Mouse (Mus musculus): Measurements from ENCODE around the gene Fev. TPM values are rescaled to one million over a fixed set of nuclear protein-coding genes. Genes with fewer than 3 reads are reported as not detected.

Gene Fev
- polyA plus RNA-seq, 2 experiments, result 0.03 to 0.09 TPM

GRCm38 (mm10) chr1:74884196-74885141 is 750 bp downstream of the Fev start:
- H3K9me3 ChIP-seq (ENCODE audit: control insufficient read depth, low read length), result no peaks in the 10 kb centered on the region
- H3K36me3 ChIP-seq (replicated peaks; ENCODE audit: control insufficient read depth, insufficient read depth, low read depth), result no peaks in the 10 kb centered on the region
- under 1% methylated on average over 57 of the region's 57 CpGs for WGBS (ENCODE audit: insufficient replicate concordance)
- H3K9ac ChIP-seq (replicated peaks), result no peak overlapping the region
- H3K4me1 ChIP-seq (replicated peaks; ENCODE audit: control insufficient read depth in 2 of 2, insufficient read depth in 2 of 2, low read length in 1 of 2), result no peaks in the 10 kb centered on the region
- H3K27ac ChIP-seq, result no peak overlapping the region
- DNase-seq (ENCODE audit: low read depth in 3 of 3, low spot score in 3 of 3), result no peak
- H3K4me3 ChIP-seq (ENCODE audit: insufficient read depth in 1 of 2, low read depth in 2 of 2, low read length in 2 of 2), result no peak overlapping the region; a peak in 1 of 4 replicates
- TF ChIP-seq CTCF (IDR thresholded peaks at IDR 0.05; ENCODE audit: low read depth) (no peak), EP300 (IDR thresholded peaks at IDR 0.05; ENCODE audit: low read depth) (no peak)
- no peak for ATAC-seq (ENCODE audit: insufficient read depth)
- no peak overlapping the region for H3K4me2 ChIP-seq (ENCODE audit: low read depth)
- peaks cover 63% of the 10 kb centered on the region for H3K27me3 ChIP-seq (ENCODE audit: control insufficient read depth, insufficient read depth, low read length)

- H3K9ac ChIP-seq (replicated peaks), result no peak overlapping the region
- no peaks in the 10 kb centered on the region for H3K36me3 ChIP-seq (replicated peaks; ENCODE audit: control insufficient read depth, insufficient read depth, low read depth)
- H3K9me3 ChIP-seq (ENCODE audit: control insufficient read depth, low read length), result no peaks in the 10 kb centered on the region
- no peak overlapping the region for H3K4me2 ChIP-seq (ENCODE audit: low read depth)
- no peak for TF ChIP-seq CTCF (IDR thresholded peaks at IDR 0.05; ENCODE audit: low read depth)
- TF ChIP-seq EP300 (IDR thresholded peaks at IDR 0.05; ENCODE audit: low read depth), result no peak
- DNase-seq (ENCODE audit: low read depth in 3 of 3, low spot score in 3 of 3) (no peak), ATAC-seq (ENCODE audit: insufficient read depth) (no peak)
- 5% methylated on average over 5 of the region's 5 CpGs for WGBS (ENCODE audit: insufficient replicate concordance)
- peaks cover 65% of the 10 kb centered on the region for H3K27me3 ChIP-seq (ENCODE audit: control insufficient read depth, insufficient read depth, low read length)
- no peak overlapping the region for H3K27ac ChIP-seq
- no peak overlapping the region for H3K4me3 ChIP-seq (ENCODE audit: insufficient read depth in 1 of 2, low read depth in 2 of 2, low read length in 2 of 2)
- no peaks in the 10 kb centered on the region for H3K4me1 ChIP-seq (replicated peaks; ENCODE audit: control insufficient read depth in 2 of 2, insufficient read depth in 2 of 2, low read length in 1 of 2)
These were observed 1.8 kb downstream of the Fev start for GRCm38 (mm10) chr1:74883441-74883840.

- Histone ChIP-seq H3K27me3 (ENCODE audit: control insufficient read depth, insufficient read depth, low read length) (peaks cover 65% of the 10 kb centered on the region), H3K4me3 (ENCODE audit: insufficient read depth in 1 of 2, low read depth in 2 of 2, low read length in 2 of 2) (no peak overlapping the region), H3K27ac (no peak overlapping the region), H3K9ac (replicated peaks) (no peak overlapping the region), H3K9me3 (ENCODE audit: control insufficient read depth, low read length) (no peaks in the 10 kb centered on the region), H3K36me3 (replicated peaks; ENCODE audit: control insufficient read depth, insufficient read depth, low read depth) (no peaks in the 10 kb centered on the region), H3K4me1 (replicated peaks; ENCODE audit: control insufficient read depth in 2 of 2, insufficient read depth in 2 of 2, low read length in 1 of 2) (no peaks in the 10 kb centered on the region), H3K4me2 (ENCODE audit: low read depth) (no peak overlapping the region)
- 7% methylated on average over 8 of the region's 8 CpGs for WGBS (ENCODE audit: insufficient replicate concordance)
- ATAC-seq (ENCODE audit: insufficient read depth), result no peak
- no peak for DNase-seq (ENCODE audit: low read depth in 3 of 3, low spot score in 3 of 3)
- TF ChIP-seq EP300 (IDR thresholded peaks at IDR 0.05; ENCODE audit: low read depth), result no peak
- no peak for TF ChIP-seq CTCF (IDR thresholded peaks at IDR 0.05; ENCODE audit: low read depth)
These were observed 2.4 kb downstream of the Fev start for GRCm38 (mm10) chr1:74882828-74883227.

GRCm38 (mm10) chr1:74882055-74882734 is 3.0 kb downstream of the Fev start:
- H3K27ac ChIP-seq, result no peak overlapping the region
- DNase-seq (ENCODE audit: low read depth in 3 of 3, low spot score in 3 of 3) (no peak), ATAC-seq (ENCODE audit: insufficient read depth) (no peak)
- 1% methylated on average over 74 of the region's 74 CpGs for WGBS (ENCODE audit: insufficient replicate concordance)
- no peaks in the 10 kb centered on the region for H3K9me3 ChIP-seq (ENCODE audit: control insufficient read depth, low read length)
- H3K9ac ChIP-seq (replicated peaks), result no peak overlapping the region
- H3K4me1 ChIP-seq (replicated peaks; ENCODE audit: control insufficient read depth in 2 of 2, insufficient read depth in 2 of 2, low read length in 1 of 2), result no peaks in the 10 kb centered on the region
- no peaks in the 10 kb centered on the region for H3K36me3 ChIP-seq (replicated peaks; ENCODE audit: control insufficient read depth, insufficient read depth, low read depth)
- H3K27me3 ChIP-seq (ENCODE audit: control insufficient read depth, insufficient read depth, low read length), result peaks cover 65% of the 10 kb centered on the region
- TF ChIP-seq CTCF (IDR thresholded peaks at IDR 0.05; ENCODE audit: low read depth) (no peak), EP300 (IDR thresholded peaks at IDR 0.05; ENCODE audit: low read depth) (no peak)
- H3K4me3 ChIP-seq (ENCODE audit: insufficient read depth in 1 of 2, low read depth in 2 of 2, low read length in 2 of 2), result no peak overlapping the region
- peak overlapping the region; percentile 33 for H3K4me2 ChIP-seq (ENCODE audit: low read depth)

GRCm38 (mm10) chr1:74880785-74881360 is 4.3 kb downstream of the Fev start:
- no peak for ATAC-seq (ENCODE audit: insufficient read depth)
- no peak overlapping the region for H3K4me2 ChIP-seq (ENCODE audit: low read depth)
- TF ChIP-seq EP300 (IDR thresholded peaks at IDR 0.05; ENCODE audit: low read depth), result no peak
- peak; percentile 87 for TF ChIP-seq CTCF (IDR thresholded peaks at IDR 0.05; ENCODE audit: low read depth)
- 5% methylated on average over 18 of the region's 18 CpGs for WGBS (ENCODE audit: insufficient replicate concordance)
- no peak overlapping the region for H3K27ac ChIP-seq
- H3K4me3 ChIP-seq (ENCODE audit: insufficient read depth in 1 of 2, low read depth in 2 of 2, low read length in 2 of 2), result no peak overlapping the region
- DNase-seq (ENCODE audit: low read depth in 3 of 3, low spot score in 3 of 3), result peak in 1 of 3 experiments; percentile 23
- H3K9ac ChIP-seq (replicated peaks), result no peak overlapping the region
- no peaks in the 10 kb centered on the region for H3K9me3 ChIP-seq (ENCODE audit: control insufficient read depth, low read length)
- H3K36me3 ChIP-seq (replicated peaks; ENCODE audit: control insufficient read depth, insufficient read depth, low read depth), result no peaks in the 10 kb centered on the region
- no peaks in the 10 kb centered on the region for H3K4me1 ChIP-seq (replicated peaks; ENCODE audit: control insufficient read depth in 2 of 2, insufficient read depth in 2 of 2, low read length in 1 of 2)
- peaks cover 54% of the 10 kb centered on the region for H3K27me3 ChIP-seq (ENCODE audit: control insufficient read depth, insufficient read depth, low read length)
